Mouse (Mus musculus) CH12.LX (cell line): Measurements from ENCODE around the gene Akap2. TPM values are rescaled to one million over a fixed set of nuclear protein-coding genes. Genes with fewer than 3 reads are reported as not detected.

ENCODE experiments used
- DNase-seq: peaks from one replicate; pipeline ENCODE4 v3.0.0-alpha.2; 2013; ENCODE audit errors: extremely low read depth
- H3K27ac ChIP-seq: 2 replicates; pipeline ENCODE4 v1.5.1; 2012; ENCODE audit warnings: low read depth, mild to moderate bottlenecking, control low read depth, moderate library complexity; ENCODE audit not compliant: insufficient read depth
- H3K27me3 ChIP-seq: replicated peaks from 2 replicates; pipeline ENCODE3; 2012; ENCODE audit warnings: inconsistent platforms
- H3K36me3 ChIP-seq, 2 experiments: replicated peaks in 1 of 2; 2 replicates each; pipeline versions ENCODE3 to v1.6.1; 2012; ENCODE audit warnings: inconsistent platforms in 1 of 2, low read length in 1 of 2, mild to moderate bottlenecking in 1 of 2, mixed read lengths in 1 of 2, moderate library complexity in 1 of 2; ENCODE audit not compliant: control insufficient read depth in 1 of 2, insufficient read depth in 1 of 2
- H3K4me1 ChIP-seq, 2 experiments: 2 replicates each; pipeline ENCODE4 v1.6.1; 2012; ENCODE audit warnings: inconsistent platforms in 1 of 2, moderate library complexity in 1 of 2; ENCODE audit not compliant: insufficient read depth in 2 of 2, control insufficient read depth in 1 of 2
- H3K4me2 ChIP-seq: 2 replicates; pipeline ENCODE4 v1.6.1; 2012; ENCODE audit warnings: low read depth, mild to moderate bottlenecking, control low read depth; ENCODE audit not compliant: poor library complexity, insufficient read depth, severe bottlenecking
- H3K4me3 ChIP-seq, 3 experiments: fragments of 150-350 bp in 1 of 3; sonication (generic) in 1 of 3; replicated peaks in 1 of 3; 2 replicates each; pipeline versions ENCODE3 to v1.5.1; 2011 to 2012; ENCODE audit warnings: low read depth in 2 of 3, low read length in 2 of 3, mild to moderate bottlenecking in 2 of 3, moderate library complexity in 2 of 3, control low read depth in 1 of 3, improper control_type of control experiment in 1 of 3, inconsistent platforms in 1 of 3, mixed read lengths in 1 of 3; ENCODE audit not compliant: poor library complexity in 1 of 3
- H3K79me2 ChIP-seq: replicated peaks from 2 replicates; pipeline ENCODE4 v1.6.1; 2012; ENCODE audit warnings: mild to moderate bottlenecking, moderate library complexity; ENCODE audit not compliant: control insufficient read depth, poor library complexity, insufficient read depth, severe bottlenecking; ENCODE audit errors: extremely low read depth
- H3K9ac ChIP-seq: 2 replicates; pipeline ENCODE4 v1.6.1; 2012; ENCODE audit warnings: low read depth, mild to moderate bottlenecking, control low read depth, moderate library complexity; ENCODE audit not compliant: insufficient read depth
- H3K9me3 ChIP-seq: replicated peaks from 2 replicates; pipeline ENCODE3; 2012; ENCODE audit warnings: low read length, inconsistent platforms, mixed read lengths
- BHLHE40 ChIP-seq: IDR thresholded peaks from 2 replicates; pipeline ENCODE4 v1.6.1; 2011; ENCODE audit warnings: mild to moderate bottlenecking, low read depth, low read length, improper control_type of control experiment
- IRF4 ChIP-seq: IDR thresholded peaks from 2 replicates; pipeline ENCODE4 v1.6.1; 2014; ENCODE audit warnings: low read depth, mild to moderate bottlenecking, inconsistent platforms, low read length, improper control_type of control experiment
- JUN ChIP-seq: IDR thresholded peaks from 2 replicates; pipeline ENCODE4 v1.6.1; 2011; ENCODE audit warnings: low read depth, mild to moderate bottlenecking, low read length, improper control_type of control experiment, moderate library complexity; ENCODE audit not compliant: insufficient read depth
- JUND ChIP-seq: conservative IDR thresholded peaks from 2 replicates; pipeline ENCODE4 v1.6.1; 2011; ENCODE audit warnings: low read depth, low read length, improper control_type of control experiment
- KAT2A ChIP-seq: IDR thresholded peaks from 2 replicates; pipeline ENCODE4 v1.6.1; 2012; ENCODE audit warnings: low read length, improper control_type of control experiment, inconsistent platforms; ENCODE audit not compliant: insufficient replicate concordance
- MAZ ChIP-seq: IDR thresholded peaks from 2 replicates; pipeline ENCODE4 v1.6.1; 2012; ENCODE audit warnings: low read depth, mild to moderate bottlenecking, inconsistent platforms, low read length, improper control_type of control experiment, moderate library complexity
- MEF2A ChIP-seq: IDR thresholded peaks from 2 replicates; pipeline ENCODE4 v1.6.1; 2014; ENCODE audit warnings: low read depth, mild to moderate bottlenecking, inconsistent platforms, low read length, improper control_type of control experiment, borderline replicate concordance
- MXI1 ChIP-seq: IDR thresholded peaks from 2 replicates; pipeline ENCODE4 v1.6.1; 2011; ENCODE audit warnings: mild to moderate bottlenecking, low read depth, low read length, improper control_type of control experiment
- PAX5 ChIP-seq: IDR thresholded peaks from 2 replicates; pipeline ENCODE4 v1.6.1; 2012; ENCODE audit warnings: low read length, inconsistent platforms, mixed read lengths
- POLR2A ChIP-seq: IDR thresholded peaks from 2 replicates; pipeline ENCODE4 v1.6.1; 2011; ENCODE audit warnings: low read depth, mild to moderate bottlenecking, improper control_type of control experiment, low read length
- RCOR1 ChIP-seq: conservative IDR thresholded peaks from 2 replicates; pipeline ENCODE4 v1.6.1; 2012; ENCODE audit warnings: low read depth, mild to moderate bottlenecking, inconsistent platforms, low read length, improper control_type of control experiment
- SMC3 ChIP-seq: IDR thresholded peaks from 2 replicates; pipeline ENCODE4 v1.6.1; 2011; ENCODE audit warnings: low read depth, low read length, improper control_type of control experiment
- dilution Hi-C: fragments of 300-500 bp; cut with MboI; formaldehyde crosslinking; loops from 2 replicates; pipeline ENCODE4 v1.14.3; 2020; ENCODE audit warnings: low sequenced_read_pairs; ENCODE audit not compliant: extremely low pct_unique_long_range_greater_than_20kb, extremely low pct_ligation_motif_present
- in situ Hi-C: fragments of 300-500 bp; cut with MboI; formaldehyde crosslinking; loops from 3 replicates; pipeline ENCODE4 v1.14.3; 2019; ENCODE audit warnings: low sequenced_read_pairs, low pct_ligation_motif_present, low pct_unique_long_range_greater_than_20kb, mixed read lengths
- polyA plus RNA-seq: library from polyadenylated mRNA; unstranded; fragments of >175 nt; gene quantifications from 2 replicates; pipeline ENCODE4 v1.2.1, GENCODE M21; 2012; ENCODE audit warnings: low read depth; ENCODE audit not compliant: insufficient read length
- total RNA-seq, 2 experiments: library from RNA; depleted of rRNA; stranded (reverse); fragments of 300-350 nt in 1 of 2; fragments of >200 nt in 1 of 2; gene quantifications; 2 replicates each; pipeline ENCODE4 v1.2.3; 2012 to 2014

Gene Akap2
- total and polyA plus RNA-seq, 3 experiments = 0.25 TPM; not detected in 2

- in situ Hi-C loops = no loop called here
- H3K9me3 ChIP-seq = no peaks in the 10 kb centered on the region
- H3K4me2 ChIP-seq = no peak overlapping the region; the same call in 1 of the 2 replicates
- no peaks in the 10 kb centered on the region for H3K27me3 ChIP-seq
- no peaks in the 10 kb centered on the region for H3K36me3 ChIP-seq
- H3K4me3 ChIP-seq = no peak overlapping the region
- H3K4me1 ChIP-seq = peaks cover 0 to 9% of the 10 kb centered on the region in 2 experiments; a peak in 2 of 4 replicates
- TF ChIP-seq MAZ (no peak), RCOR1 (no peak)
- no peaks in the 10 kb centered on the region for H3K79me2 ChIP-seq
- dilution Hi-C loops = no loop called here
- H3K27ac ChIP-seq = no peak overlapping the region
- no peak for DNase-seq
- H3K9ac ChIP-seq = no peak overlapping the region
Observed at GRCm38 (mm10) chr4:57919494-57920423, 202.3 kb downstream of the Akap2 start.

GRCm38 (mm10) chr4:57920522-57920921 is 203.1 kb downstream of the Akap2 start:
- Histone ChIP-seq H3K36me3 (no peaks in the 10 kb centered on the region), H3K27ac (no peak overlapping the region), H3K79me2 (no peaks in the 10 kb centered on the region), H3K4me2 (no peak overlapping the region), H3K27me3 (no peaks in the 10 kb centered on the region), H3K9me3 (no peaks in the 10 kb centered on the region), H3K4me1 (peaks cover 0 to 9% of the 10 kb centered on the region in 2 experiments; a peak in 2 of 4 replicates), H3K4me3 (no peak overlapping the region), H3K9ac (no peak overlapping the region)
- dilution Hi-C loops = no loop called here
- no peak for TF ChIP-seq JUN
- no peak for TF ChIP-seq POLR2A
- TF ChIP-seq SMC3 = no peak
- TF ChIP-seq JUND = no peak
- DNase-seq = no peak
- in situ Hi-C loops = no loop called here

GRCm38 (mm10) chr4:57922171-57922570 is 204.7 kb downstream of the Akap2 start:
- H3K9me3 ChIP-seq = no peaks in the 10 kb centered on the region
- DNase-seq = no peak
- no peak overlapping the region for H3K4me2 ChIP-seq
- in situ Hi-C loops (no loop called here), dilution Hi-C loops (no loop called here)
- no peak overlapping the region for H3K4me3 ChIP-seq
- no peak overlapping the region for H3K27ac ChIP-seq
- H3K36me3 ChIP-seq = no peaks in the 10 kb centered on the region
- H3K27me3 ChIP-seq = no peaks in the 10 kb centered on the region
- TF ChIP-seq PAX5 (no peak), POLR2A (no peak), IRF4 (no peak), JUN (no peak), KAT2A (no peak), MEF2A (no peak), MXI1 (no peak), BHLHE40 (no peak)
- H3K9ac ChIP-seq = no peak overlapping the region
- H3K79me2 ChIP-seq = no peaks in the 10 kb centered on the region
- peaks cover 0 to 9% of the 10 kb centered on the region in 2 experiments; a peak in 2 of 4 replicates for H3K4me1 ChIP-seq
